Mouse (Mus musculus) liver, adult 2 months (tissue): ENCODE data around the gene Fancd2os.

Source experiments
- CTCF ChIP-seq: fragments of 200-500 bp; IDR thresholded peaks from 2 replicates; pipeline ENCODE4 v1.5.1; 2011; ENCODE audit warnings: low read depth, low read length, control low read depth
- POLR2A ChIP-seq: fragments of 200-500 bp; IDR thresholded peaks from 2 replicates; pipeline ENCODE4 v1.6.1; 2011; ENCODE audit warnings: low read length, control low read depth; ENCODE audit not compliant: insufficient read depth; ENCODE audit errors: extremely low read depth

GRCm38 (mm10) chr6:113649346-113650196 is 49.1 kb upstream of the Fancd2os start:
- TF ChIP-seq POLR2A (no peak), CTCF (no peak)
